Mouse (Mus musculus) embryonic stem cell, embryonic (primary cell): ENCODE results near the gene Marco.

ENCODE experiments used
- CTCF ChIA-PET, 4 experiments: fragments of 300-600 bp in 2 of 4; fragments of 350-600 bp in 2 of 4; sonication (Branson Sonifier 250); formaldehyde crosslinking; loops; one replicate each; lab custom pipeline; 2022; ENCODE audit warnings: inconsistent platforms in 2 of 4; lab: Charles Lee
- POLR2A ChIA-PET, 4 experiments: fragments of 300-600 bp in 2 of 4; fragments of 350-600 bp in 2 of 4; sonication (Branson Sonifier 250); formaldehyde crosslinking; loops; one replicate each; lab custom pipeline; 2022; ENCODE audit warnings: antibody characterized with exemption in 4 of 4, inconsistent platforms in 1 of 4; lab: Charles Lee

Marco gene

GRCm38 (mm10) chr1:120458524-120458923 is 46.3 kb downstream of the Marco start:
- ChIA-PET POLR2A (no interaction called here), CTCF (interaction anchor here in 1 of 4 experiments (0.7 kb wide), 1 partner anchor 540 kb away, joined by 3 read pairs; no protein-coding TSS in a partner anchor)

GRCm38 (mm10) chr1:120451486-120452270 is 53.1 kb downstream of the Marco start:
- ChIA-PET CTCF (interaction anchor here in 3 of 4 experiments (0.6 to 1.4 kb wide), 3 partner anchors 17 to 1594 kb away, joined by 3 to 8 read pairs (median 3); no protein-coding TSS in a partner anchor), POLR2A (no interaction called here)

GRCm38 (mm10) chr1:120449662-120450061 is 55.2 kb downstream of the Marco start:
- ChIA-PET POLR2A (no interaction called here), CTCF (no interaction called here)

- CTCF ChIA-PET: interaction anchor here in 3 of 4 experiments (0.6 to 1.3 kb wide), 3 partner anchors 75 to 118 kb away, joined by 3 to 4 read pairs (median 3); no protein-coding TSS in a partner anchor
- POLR2A ChIA-PET: no interaction called here
Measured at GRCm38 (mm10) chr1:120443228-120443639, 61.6 kb downstream of the Marco start.

- CTCF ChIA-PET: no interaction called here
- POLR2A ChIA-PET: no interaction called here
Measured at GRCm38 (mm10) chr1:120441587-120441986, 63.2 kb downstream of the Marco start.

- CTCF ChIA-PET: interaction anchor here in 1 of 4 experiments (0.7 kb wide), 1 partner anchor 38 kb away, joined by 3 read pairs; no protein-coding TSS in a partner anchor
- POLR2A ChIA-PET: no interaction called here
Measured at GRCm38 (mm10) chr1:120435591-120435990, 69.2 kb downstream of the Marco start.

- CTCF ChIA-PET: no interaction called here
- POLR2A ChIA-PET: no interaction called here
Measured at GRCm38 (mm10) chr1:120430171-120430570, 74.7 kb downstream of the Marco start.

GRCm38 (mm10) chr1:120425587-120425986 is 79.2 kb downstream of the Marco start:
- ChIA-PET CTCF (interaction anchor here in 1 of 4 experiments (0.6 kb wide), 1 partner anchor 101 kb away, joined by 3 read pairs; no protein-coding TSS in a partner anchor), POLR2A (no interaction called here)
